Mouse (Mus musculus): ENCODE results near the gene Adamts4.

DNA sequence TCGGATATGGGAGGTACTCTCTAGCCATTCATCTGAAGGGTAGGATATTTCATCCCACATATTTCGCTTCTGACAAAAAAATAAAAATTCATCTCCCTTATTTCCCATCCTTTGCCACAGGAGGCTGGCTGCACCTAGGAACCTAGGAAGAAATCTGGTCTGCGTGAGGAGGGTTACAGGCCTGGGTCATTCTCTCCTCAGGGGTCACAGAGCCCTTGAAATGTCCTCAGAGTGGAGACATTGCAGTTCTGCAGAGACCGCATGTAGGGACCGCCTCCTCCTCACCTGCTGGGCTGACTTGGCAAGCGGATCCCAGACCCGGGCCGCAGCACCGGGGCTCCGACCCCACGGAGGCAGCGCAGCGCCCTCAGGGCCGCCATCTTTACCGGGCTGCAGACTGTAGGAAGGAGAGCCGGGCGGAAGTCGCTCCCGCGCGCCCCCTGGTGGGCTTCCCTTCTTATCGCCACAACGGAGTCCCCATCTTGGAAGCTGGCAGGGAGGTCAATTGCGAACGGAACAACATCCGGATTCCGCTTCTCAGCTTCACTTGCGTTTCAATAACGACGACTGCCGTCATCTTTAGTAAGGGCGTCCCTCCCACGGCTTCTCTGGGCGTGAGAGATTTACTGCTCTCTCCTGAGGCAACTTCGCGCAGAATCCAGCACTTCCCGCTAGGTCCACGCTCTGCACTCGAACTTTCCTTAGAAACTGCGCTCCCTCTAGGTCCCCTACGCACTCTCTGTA lies 3.3 kb upstream of the Adamts4 start:
- TF ChIP-seq CTCF (IDR thresholded peaks at IDR 0.05; ENCODE audit: extremely low read depth, insufficient read depth, low read length) (peak; percentile 71), POLR2A (IDR thresholded peaks at IDR 0.05; ENCODE audit: extremely low read depth, insufficient read depth, low read length) (peak; percentile 82; the same call in 1 of the 2 replicates)
